ENCODE assay signal across 8 mouse cellular contexts in the genomic region with DNA sequence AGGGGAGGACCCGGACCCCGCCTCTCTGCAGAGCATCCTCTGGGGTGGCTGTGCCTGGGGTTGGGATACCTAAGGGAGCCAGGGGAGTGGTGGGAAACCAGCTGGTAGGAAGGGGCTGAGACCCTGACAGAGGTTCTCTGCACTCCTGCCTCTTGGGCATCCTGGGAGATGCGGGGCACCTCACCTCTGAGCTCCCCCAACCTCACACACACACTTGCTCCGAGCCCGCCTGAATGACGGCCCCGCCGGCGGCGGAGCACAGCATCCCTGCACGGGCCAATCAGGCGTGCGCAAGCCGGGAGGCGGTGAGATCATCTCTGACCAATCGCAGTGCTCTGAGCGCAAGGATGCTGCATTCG. TPM values are rescaled to one million over a fixed set of nuclear protein-coding genes. Genes with fewer than 3 reads are reported as not detected.
DNase-seq lines count a peak whose midpoint lies in the region; ATAC-seq lines count a peak whose summit lies in the region.

No protein-coding gene starts in this region.

- peaks cover 31% of the 10 kb centered on the region for H3K27me3 ChIP-seq in heart, embryonic 11.5 days (ENCODE audit: control insufficient read depth, insufficient read depth, low read length)

- no peak for ATAC-seq in heart, embryonic 11.5 days (replicated peaks; ENCODE audit: insufficient number of reproducible peaks, low FRiP score, low TSS enrichment)
- ATAC-seq in megakaryocyte, adult 5-6 weeks (ENCODE audit: poor library complexity, severe bottlenecking), result no peak

- WGBS in heart, embryonic 11.5 days (ENCODE audit: insufficient replicate concordance), result 14% methylated on average over 18 of the region's 18 CpGs

- intact Hi-C loops in heart, postnatal 10 days (cut with DNase I), result no loop called here
- intact Hi-C loops in left cerebral cortex, postnatal 25 days (cut with DNase I), result no loop called here

- no peak for DNase-seq in heart, postnatal 10 days
- peak; percentile 89 to 93 for DNase-seq in cerebellum, postnatal 36 days
- peak; percentile 43 for DNase-seq in heart, postnatal 4 days
- DNase-seq in left cerebral cortex, postnatal 25 days (ENCODE audit: low spot score in 2 of 2), result peak; percentile 88 to 92
- peak; percentile 83 for DNase-seq in retina, embryonic 14.5 days (ENCODE audit: low spot score)
- DNase-seq in ovary, adult 18-20 months (ENCODE audit: low spot score), result no peak

- H3K4me2 ChIP-seq in heart, embryonic 11.5 days, result peak overlapping the region; percentile 78

- H3K27ac ChIP-seq in heart, embryonic 11.5 days (ENCODE audit: low read depth, low read length), result no peak overlapping the region

- peak overlapping the region; percentile 52 for H3K4me3 ChIP-seq in heart, embryonic 11.5 days (ENCODE audit: low read depth, low read length)

- peaks cover 4% of the 10 kb centered on the region for H3K36me3 ChIP-seq in heart, embryonic 11.5 days (ENCODE audit: control insufficient read depth, insufficient read depth, low read length)

- H3K9ac ChIP-seq in heart, embryonic 11.5 days (ENCODE audit: low read depth, low read length), result no peak overlapping the region

- H3K4me1 ChIP-seq in heart, embryonic 11.5 days (ENCODE audit: control insufficient read depth, insufficient read depth, low read length), result peaks cover 16% of the 10 kb centered on the region

- H3K9me3 ChIP-seq in heart, embryonic 11.5 days (replicated peaks; ENCODE audit: control insufficient read depth, low read length), result no peaks in the 10 kb centered on the region

RNA-seq across cellular contexts. Expression of a gene that starts 1.3 kb away (rescaled TPM):
- 0.32 and 0.46 TPM in 2 replicates for polyA plus RNA-seq in heart, embryonic 11.5 days (2014; fragmentation: Nextera tagmentation; extraction: Ambion mirVana)
- total RNA-seq in heart, postnatal 10 days (2021), result not detected
- not detected for total RNA-seq in heart, postnatal 4 days (2021)
- 1 to 10 TPM; 2.3 to 2.4 TPM for total RNA-seq in left cerebral cortex, postnatal 25 days (2021)
- not detected in 2 replicates for total RNA-seq in megakaryocyte, adult 5-6 weeks (2015)
- total RNA-seq in megakaryocyte, adult 5-6 weeks (2017), result not detected in 2 replicates

RNA-seq across cellular contexts. Expression of a gene that starts 14.9 kb away (rescaled TPM):
- 39.8 and 46.6 TPM in 2 replicates for polyA plus RNA-seq in heart, embryonic 11.5 days (2014; fragmentation: Nextera tagmentation; extraction: Ambion mirVana)
- total RNA-seq in heart, postnatal 10 days (2021), result 10 to 100 TPM; 14.4 to 16.4 TPM
- 10 to 100 TPM; 16.7 to 18.6 TPM for total RNA-seq in heart, postnatal 4 days (2021)
- total RNA-seq in left cerebral cortex, postnatal 25 days (2021), result 10 to 100 TPM; 29.9 to 31.0 TPM
- total RNA-seq in megakaryocyte, adult 5-6 weeks (2015), result 19.0 and 24.2 TPM in 2 replicates
- 17.7 and 17.8 TPM in 2 replicates for total RNA-seq in megakaryocyte, adult 5-6 weeks (2017)

RNA-seq across cellular contexts. Expression of a gene that starts 21.3 kb away (rescaled TPM):
- polyA plus RNA-seq in heart, embryonic 11.5 days (2014; fragmentation: Nextera tagmentation; extraction: Ambion mirVana), result 26.4 and 29.1 TPM in 2 replicates
- 10 to 100 TPM; 45.3 to 47.1 TPM for total RNA-seq in heart, postnatal 10 days (2021)
- total RNA-seq in heart, postnatal 4 days (2021), result 10 to 100 TPM; 38.2 to 41.4 TPM
- 10 to 100 TPM; 27.8 to 30.8 TPM for total RNA-seq in left cerebral cortex, postnatal 25 days (2021)
- 49.8 and 56.2 TPM in 2 replicates for total RNA-seq in megakaryocyte, adult 5-6 weeks (2015)
- 30.1 and 38.2 TPM in 2 replicates for total RNA-seq in megakaryocyte, adult 5-6 weeks (2017)

RNA-seq across cellular contexts. Expression of a gene that starts 29.3 kb away (rescaled TPM):
- polyA plus RNA-seq in heart, embryonic 11.5 days (2014; fragmentation: Nextera tagmentation; extraction: Ambion mirVana), result 53.8 and 61.2 TPM in 2 replicates
- 10 to 100 TPM; 35.4 to 37.6 TPM for total RNA-seq in heart, postnatal 10 days (2021)
- total RNA-seq in heart, postnatal 4 days (2021), result 10 to 100 TPM; 38.2 to 46.0 TPM
- 100 to 1,000 TPM; 114 to 118 TPM for total RNA-seq in left cerebral cortex, postnatal 25 days (2021)
- total RNA-seq in megakaryocyte, adult 5-6 weeks (2015), result 82.1 and 84.4 TPM in 2 replicates
- 73.9 and 79.2 TPM in 2 replicates for total RNA-seq in megakaryocyte, adult 5-6 weeks (2017)

RNA-seq across cellular contexts. Expression of a gene that starts 33.3 kb away (rescaled TPM):
- polyA plus RNA-seq in heart, embryonic 11.5 days (2014; fragmentation: Nextera tagmentation; extraction: Ambion mirVana), result 0.08 and 0.27 TPM in 2 replicates
- total RNA-seq in heart, postnatal 10 days (2021), result not detected
- under 1 TPM; 0.09 to 0.36 TPM for total RNA-seq in heart, postnatal 4 days (2021)
- total RNA-seq in left cerebral cortex, postnatal 25 days (2021), result under 1 TPM; 0.27 to 0.87 TPM
- not detected in 2 replicates for total RNA-seq in megakaryocyte, adult 5-6 weeks (2015)
- not detected in 2 replicates for total RNA-seq in megakaryocyte, adult 5-6 weeks (2017)

Comparison
In these comparisons a context has a peak if more than half of its experiments do, and no peak if none do; other contexts are left out.
1. DNase-seq: peak in cerebellum, postnatal 36 days (2 of 2), heart, postnatal 4 days (single experiment), left cerebral cortex, postnatal 25 days (2 of 2) and retina, embryonic 14.5 days (single experiment); none in heart, postnatal 10 days (0 of 2) and ovary, adult 18-20 months (single experiment).